Mouse (Mus musculus) stomach, postnatal 0 days (tissue): Measurements from ENCODE around the gene Socs5. TPM values are rescaled to one million over a fixed set of nuclear protein-coding genes. Genes with fewer than 3 reads are reported as not detected.

Experiments
- ATAC-seq: fragments of 200-750 bp; cut with Nextera tagmentation; 2 replicates; pipeline ENCODE4 v1.8.0; 2017; ENCODE audit not compliant: low FRiP score, low TSS enrichment
- DNase-seq: peaks from one replicate; pipeline ENCODE4 v3.0.0-alpha.2; 2016; ENCODE audit warnings: low spot score
- H3K27ac ChIP-seq: fragments of 300-500 bp; sonication (generic); replicated peaks from 2 replicates; pipeline ENCODE4 v1.5.1; 2014; ENCODE audit warnings: mild to moderate bottlenecking, control low read depth
- H3K27me3 ChIP-seq: fragments of 300-500 bp; sonication (generic); 2 replicates; pipeline ENCODE4 v1.6.1; 2014; ENCODE audit warnings: low read length; ENCODE audit not compliant: control insufficient read depth, insufficient read depth
- H3K36me3 ChIP-seq: fragments of 300-500 bp; sonication (generic); 2 replicates; pipeline ENCODE4 v1.6.1; 2014; ENCODE audit warnings: low read length, mixed read lengths; ENCODE audit not compliant: control insufficient read depth, insufficient read depth
- H3K4me1 ChIP-seq: fragments of 300-500 bp; sonication (generic); replicated peaks from 2 replicates; pipeline ENCODE4 v1.6.1; 2014; ENCODE audit warnings: antibody characterized with exemption; ENCODE audit not compliant: control insufficient read depth, insufficient read depth
- H3K4me2 ChIP-seq: fragments of 300-500 bp; sonication (generic); replicated peaks from 2 replicates; pipeline ENCODE4 v1.6.1; 2014; ENCODE audit warnings: low read depth, mild to moderate bottlenecking, control low read depth, moderate library complexity
- H3K4me3 ChIP-seq: fragments of 300-500 bp; sonication (generic); 2 replicates; pipeline ENCODE4 v1.5.1; 2014; ENCODE audit warnings: low read depth, low read length, control low read depth
- H3K9ac ChIP-seq: fragments of 300-500 bp; sonication (generic); 2 replicates; pipeline ENCODE4 v1.6.1; 2014; ENCODE audit warnings: mild to moderate bottlenecking, low read length, control low read depth, mixed read lengths
- H3K9me3 ChIP-seq: fragments of 300-500 bp; sonication (generic); 2 replicates; pipeline ENCODE4 v1.6.1; 2016; ENCODE audit warnings: low read length; ENCODE audit not compliant: control insufficient read depth
- CTCF ChIP-seq: IDR thresholded peaks from 2 replicates; pipeline ENCODE4 v1.5.1; 2016; ENCODE audit warnings: antibody characterized with exemption, low read depth, mild to moderate bottlenecking, moderate library complexity
- EP300 ChIP-seq: optimal IDR thresholded peaks from 2 replicates; pipeline ENCODE3; 2016; ENCODE audit warnings: antibody characterized with exemption
- WGBS: fragments of 180-500 bp; shearing (Covaris S2); extraction: QIAGEN DNeasy Blood & Tissue Kit; methylation state at CpG from one replicate; pipeline ENCODE4 v1.1.7; 2014; 5-methylcytosine and 5-hydroxymethylcytosine counted together
- polyA plus RNA-seq: library from polyadenylated mRNA; unstranded; fragments of >200 nt; fragmentation: Nextera tagmentation; extraction: Ambion mirVana; gene quantifications from 2 replicates; pipeline ENCODE4 v1.2.1, GENCODE M21; 2015

Gene Socs5
- polyA plus RNA-seq, 1 experiment from 2014 or later = 4.8 TPM

GRCm38 (mm10) chr17:87170364-87170763 lies 62.9 kb downstream of the Socs5 start:
- Histone ChIP-seq H3K27me3 (no peaks in the 10 kb centered on the region), H3K4me2 (no peak overlapping the region), H3K4me1 (no peaks in the 10 kb centered on the region), H3K9me3 (0 out of 2 replicates have a peak, but pooled peaks cover 4% of the 10 kb centered on the region), H3K4me3 (no peak overlapping the region), H3K9ac (no peak overlapping the region), H3K27ac (no peak overlapping the region), H3K36me3 (no peaks in the 10 kb centered on the region)
- TF ChIP-seq EP300 = no peak
- no peak for TF ChIP-seq CTCF
- ATAC-seq (peak; percentile 67; the same call in 1 of the 2 replicates), DNase-seq (no peak)
- WGBS = 36% methylated on average over 5 of the region's 5 CpGs

DNA sequence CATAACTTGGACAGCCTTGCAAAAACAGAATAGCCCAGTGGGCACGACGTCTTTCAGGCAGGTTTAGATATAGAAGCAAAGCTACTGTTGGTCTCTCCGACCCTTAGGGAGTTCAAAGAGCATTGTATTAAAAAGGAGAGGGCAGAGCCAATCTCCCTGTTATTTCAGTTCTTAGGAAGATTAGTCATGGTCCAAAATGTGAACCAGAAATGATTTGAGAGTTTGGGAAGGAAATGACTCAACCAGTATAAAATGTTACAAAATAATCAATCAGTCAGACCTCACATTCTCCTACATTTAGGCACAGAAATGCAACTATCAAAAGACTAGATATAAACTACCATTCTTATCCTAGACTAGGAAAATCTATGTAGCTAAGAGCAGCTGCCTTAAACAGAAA lies 64.6 kb downstream of the Socs5 start:
- Histone ChIP-seq H3K27ac (no peak overlapping the region), H3K4me1 (peaks cover 8% of the 10 kb centered on the region; the same call in 1 of the 2 replicates), H3K9ac (no peak overlapping the region), H3K36me3 (no peaks in the 10 kb centered on the region), H3K4me3 (no peak overlapping the region), H3K9me3 (0 out of 2 replicates have a peak, but pooled peaks cover 4% of the 10 kb centered on the region), H3K4me2 (no peak overlapping the region), H3K27me3 (no peaks in the 10 kb centered on the region)
- WGBS = 78% methylated on average over 3 of the region's 3 CpGs
- DNase-seq (no peak), ATAC-seq (no peak)
- TF ChIP-seq EP300 = no peak
- no peak for TF ChIP-seq CTCF

DNA sequence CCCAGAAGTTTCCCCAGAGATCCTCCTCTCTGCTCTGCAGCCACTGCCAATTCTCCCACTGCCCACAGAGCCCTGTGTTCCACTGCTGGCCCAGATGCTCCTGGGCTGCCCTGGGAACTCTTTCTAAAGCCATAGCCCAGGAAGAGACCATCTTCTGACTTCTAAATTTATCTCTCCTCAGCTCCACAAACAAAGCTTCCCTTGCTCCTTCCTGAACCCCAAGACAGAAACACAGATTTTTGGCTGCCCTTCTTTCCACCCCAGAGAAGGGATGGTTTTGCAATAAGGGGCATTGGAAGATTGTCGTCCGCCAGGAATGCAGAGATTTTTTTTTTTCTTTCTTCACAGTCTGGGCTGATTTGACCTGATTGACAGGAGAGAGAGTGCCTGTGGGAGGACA lies 66.5 kb downstream of the Socs5 start:
- DNase-seq = no peak
- TF ChIP-seq CTCF = no peak
- no peak for TF ChIP-seq EP300
- H3K4me1 ChIP-seq = peaks cover 8% of the 10 kb centered on the region; the same call in 1 of the 2 replicates
- H3K9me3 ChIP-seq = 0 out of 2 replicates have a peak, but pooled peaks cover 4% of the 10 kb centered on the region
- no peak for ATAC-seq
- no peaks in the 10 kb centered on the region for H3K27me3 ChIP-seq
- 52% methylated on average over 2 of the region's 2 CpGs for WGBS
- no peak overlapping the region for H3K9ac ChIP-seq
- no peak overlapping the region for H3K4me2 ChIP-seq
- H3K27ac ChIP-seq = no peak overlapping the region
- H3K36me3 ChIP-seq = no peaks in the 10 kb centered on the region
- no peak overlapping the region for H3K4me3 ChIP-seq

GRCm38 (mm10) chr17:87174651-87175331 lies 67.3 kb downstream of the Socs5 start:
- ATAC-seq (peak; percentile 31; the same call in 1 of the 2 replicates), DNase-seq (no peak)
- H3K4me1 ChIP-seq = peaks cover 8% of the 10 kb centered on the region; the same call in 1 of the 2 replicates
- no peak overlapping the region for H3K9ac ChIP-seq
- TF ChIP-seq CTCF = no peak
- TF ChIP-seq EP300 = no peak
- H3K27ac ChIP-seq = peak overlapping the region; percentile 9; the same call in 1 of the 2 replicates
- WGBS = 62% methylated on average over 9 of the region's 9 CpGs
- no peaks in the 10 kb centered on the region for H3K27me3 ChIP-seq
- no peak overlapping the region for H3K4me2 ChIP-seq
- no peak overlapping the region for H3K4me3 ChIP-seq
- 0 out of 2 replicates have a peak, but pooled peaks cover 4% of the 10 kb centered on the region for H3K9me3 ChIP-seq
- no peaks in the 10 kb centered on the region for H3K36me3 ChIP-seq

DNA sequence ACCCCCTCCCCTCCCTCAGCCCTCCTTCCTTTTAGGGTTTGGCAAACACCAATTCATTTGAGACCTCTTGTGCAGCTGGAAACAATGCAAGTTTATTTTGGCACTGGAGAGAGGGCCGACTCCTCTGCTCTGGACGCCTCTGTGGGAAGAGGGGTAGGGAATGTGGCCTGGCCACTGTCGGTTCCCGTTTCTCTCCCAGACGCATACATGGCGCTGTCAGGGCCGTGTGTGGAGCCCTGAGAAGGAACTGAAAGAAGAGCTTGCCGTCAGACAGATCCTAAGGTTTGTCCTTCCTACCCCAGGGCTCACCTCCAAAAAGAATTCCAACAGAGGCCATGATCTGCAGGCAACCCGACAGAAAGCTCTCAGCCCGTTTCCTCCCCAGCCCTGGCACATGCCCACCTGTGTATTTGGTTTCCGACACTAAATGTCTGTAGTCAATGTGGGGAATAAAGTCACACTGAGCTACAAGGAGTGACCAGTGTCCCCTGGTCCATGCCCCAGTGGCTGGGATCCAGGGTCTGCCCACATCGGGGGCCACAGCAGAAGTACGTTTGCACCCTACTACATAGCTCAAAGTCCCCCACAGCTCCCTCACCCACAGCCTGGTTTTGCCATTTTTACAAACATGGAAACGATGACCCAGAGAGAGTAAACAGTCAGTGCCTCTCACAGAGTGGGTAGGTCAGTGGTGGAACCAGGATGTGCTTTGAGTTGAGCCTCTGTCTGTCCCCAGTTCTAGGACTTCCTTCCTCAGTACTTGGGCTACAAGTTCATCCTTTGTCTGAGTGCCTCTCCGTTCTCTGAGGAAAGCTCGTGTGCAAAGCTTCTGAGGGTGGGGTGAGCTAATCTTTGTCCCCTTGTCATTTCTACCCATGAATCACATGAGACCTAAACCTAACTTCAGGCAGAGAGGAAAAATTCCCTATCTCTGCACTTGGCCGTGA lies 68.9 kb downstream of the Socs5 start:
- no peak for ATAC-seq
- 42% methylated on average over 17 of the region's 17 CpGs for WGBS
- peak overlapping the region; percentile 18; the same call in 1 of the 2 replicates for H3K9ac ChIP-seq
- no peaks in the 10 kb centered on the region for H3K27me3 ChIP-seq
- peak overlapping the region; percentile 3; the same call in 1 of the 2 replicates for H3K27ac ChIP-seq
- peaks cover 8% of the 10 kb centered on the region; the same call in 1 of the 2 replicates for H3K4me1 ChIP-seq
- DNase-seq = no peak
- H3K36me3 ChIP-seq = no peaks in the 10 kb centered on the region
- H3K9me3 ChIP-seq = 0 out of 2 replicates have a peak, but pooled peaks cover 4% of the 10 kb centered on the region
- no peak overlapping the region for H3K4me3 ChIP-seq
- H3K4me2 ChIP-seq = no peak overlapping the region; the same call in 1 of the 2 replicates
- TF ChIP-seq CTCF (no peak), EP300 (no peak)
